ENCODE assay signal across 8 mouse cellular contexts in the genomic region with DNA sequence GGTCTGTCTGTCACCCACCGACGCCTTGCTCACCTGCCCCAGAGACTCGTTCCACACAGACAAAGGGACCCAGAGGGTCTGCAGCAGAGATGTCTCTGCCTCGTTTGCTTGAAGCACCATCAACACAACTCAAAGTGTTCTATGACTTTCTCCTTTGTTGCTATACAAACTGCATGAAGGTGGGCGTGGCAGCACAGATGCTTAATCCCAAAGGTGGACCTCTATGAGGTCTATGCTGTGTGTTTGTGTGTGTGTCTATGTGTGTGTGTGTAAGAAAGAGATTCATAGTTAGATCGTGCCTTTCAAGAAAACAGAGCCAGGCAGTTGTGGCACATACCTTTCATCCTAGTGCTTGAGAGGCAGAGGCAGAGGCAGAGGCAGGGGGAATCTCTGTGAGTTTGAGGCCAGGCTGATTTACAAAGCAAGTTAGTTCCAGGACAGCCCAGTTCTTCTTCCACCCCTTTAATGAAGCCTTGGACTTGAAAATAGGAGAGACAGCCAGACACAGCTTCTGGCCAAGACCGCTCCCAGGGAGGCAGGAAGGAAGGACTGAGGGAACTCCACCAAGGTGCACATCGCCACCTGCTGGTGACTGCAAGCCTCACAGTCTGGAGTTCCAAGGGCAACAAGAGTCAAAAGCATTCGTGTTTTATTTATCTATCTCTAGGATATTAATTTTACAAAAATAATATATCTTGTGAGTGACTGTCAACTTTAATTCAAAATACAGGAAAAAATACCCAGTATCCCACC. TPM values are rescaled to one million over a fixed set of nuclear protein-coding genes. Genes with fewer than 3 reads are reported as not detected.
DNase-seq lines count a peak whose midpoint lies in the region; ATAC-seq lines count a peak whose summit lies in the region.

No protein-coding gene starts in this region.

- no peaks in the 10 kb centered on the region for H3K36me3 ChIP-seq in hindbrain, embryonic 10.5 days
- no peaks in the 10 kb centered on the region for H3K36me3 ChIP-seq in hindbrain, embryonic 12.5 days
- no peaks in the 10 kb centered on the region for H3K36me3 ChIP-seq in intestine, embryonic 16.5 days (ENCODE audit: control insufficient read depth, insufficient read depth, low read length)
- no peaks in the 10 kb centered on the region for H3K36me3 ChIP-seq in splenic B cell, adult 2 months (ENCODE audit: control insufficient read depth, insufficient read depth, low read length, poor library complexity, severe bottlenecking)

- no peak overlapping the region for H3K9ac ChIP-seq in hindbrain, embryonic 12.5 days
- H3K9ac ChIP-seq in intestine, embryonic 16.5 days (ENCODE audit: low read depth, low read length): peak overlapping the region; percentile 31; the same call in 1 of the 2 replicates

- H3K9me3 ChIP-seq in hindbrain, embryonic 10.5 days: no peaks in the 10 kb centered on the region
- no peaks in the 10 kb centered on the region for H3K9me3 ChIP-seq in hindbrain, embryonic 12.5 days (replicated peaks)
- no peaks in the 10 kb centered on the region for H3K9me3 ChIP-seq in intestine, embryonic 16.5 days (ENCODE audit: control insufficient read depth, low read length)

- H3K27me3 ChIP-seq in hindbrain, embryonic 10.5 days (ENCODE audit: insufficient read depth, poor library complexity, severe bottlenecking): no peaks in the 10 kb centered on the region
- peaks cover under 1% of the 10 kb centered on the region; the same call in 1 of the 2 replicates for H3K27me3 ChIP-seq in hindbrain, embryonic 12.5 days
- H3K27me3 ChIP-seq in intestine, embryonic 16.5 days (replicated peaks; ENCODE audit: control insufficient read depth, insufficient read depth, low read length): no peaks in the 10 kb centered on the region
- no peaks in the 10 kb centered on the region for H3K27me3 ChIP-seq in splenic B cell, adult 2 months (ENCODE audit: control insufficient read depth, insufficient read depth, low read length, poor library complexity, severe bottlenecking)

- WGBS in hindbrain, embryonic 10.5 days: 32% methylated on average over 9 of the region's 9 CpGs
- WGBS in hindbrain, embryonic 12.5 days: 31% methylated on average over 9 of the region's 9 CpGs
- WGBS in intestine, embryonic 16.5 days: 29% methylated on average over 9 of the region's 9 CpGs

- ATAC-seq in hindbrain, embryonic 12.5 days (ENCODE audit: low FRiP score): no peak
- peak; percentile 59 for ATAC-seq in intestine, embryonic 16.5 days
- ATAC-seq in monocyte, adult 5-6 weeks (replicated peaks; ENCODE audit: insufficient number of reproducible peaks, low FRiP score, low TSS enrichment, poor library complexity, severe bottlenecking): peak; percentile 88

- peaks cover 6% of the 10 kb centered on the region; the same call in 1 of the 2 replicates for H3K4me1 ChIP-seq in hindbrain, embryonic 10.5 days (replicated peaks)
- 0 out of 2 replicates have a peak, but pooled peaks cover 6% of the 10 kb centered on the region for H3K4me1 ChIP-seq in hindbrain, embryonic 12.5 days
- peaks cover 4% of the 10 kb centered on the region; the same call in 1 of the 2 replicates for H3K4me1 ChIP-seq in intestine, embryonic 16.5 days (ENCODE audit: control insufficient read depth, insufficient read depth, low read length)

- no peak overlapping the region for H3K27ac ChIP-seq in hindbrain, embryonic 10.5 days
- H3K27ac ChIP-seq in hindbrain, embryonic 12.5 days: no peak overlapping the region
- H3K27ac ChIP-seq in intestine, embryonic 16.5 days (ENCODE audit: low read length): no peak overlapping the region

- peak overlapping the region; percentile 14; the same call in 1 of the 2 replicates for H3K4me3 ChIP-seq in hindbrain, embryonic 10.5 days
- no peak overlapping the region for H3K4me3 ChIP-seq in hindbrain, embryonic 12.5 days
- no peak overlapping the region for H3K4me3 ChIP-seq in intestine, embryonic 16.5 days (ENCODE audit: low read length)

- intact Hi-C loops in left cerebral cortex, postnatal 36 days (cut with DNase I): loop anchor here (5.0 kb wide), 1 partner anchor 34 kb away; no protein-coding TSS in a partner anchor

- H3K4me2 ChIP-seq in hindbrain, embryonic 12.5 days (replicated peaks): no peak overlapping the region
- no peak overlapping the region for H3K4me2 ChIP-seq in intestine, embryonic 16.5 days (ENCODE audit: low read depth, low read length)

- DNase-seq in hindbrain, embryonic 10.5 days (ENCODE audit: low spot score): peak; percentile 86
- DNase-seq in cerebellum, postnatal 14 days: peak; percentile 91 to 94
- DNase-seq in gastrocnemius, postnatal 10 days: peak; percentile 93
- DNase-seq in left cerebral cortex, postnatal 36 days (ENCODE audit: low spot score in 2 of 2): peak; percentile 83 to 87
- peak; percentile 91 for DNase-seq in splenic B cell, adult 2 months (ENCODE audit: low read depth, low spot score)

RNA-seq across cellular contexts. Expression of gene Aldh2, which starts 8.1 kb away (rescaled TPM):
- 123 and 124 TPM in 2 replicates for polyA plus RNA-seq in hindbrain, embryonic 10.5 days (2016; fragmentation: Nextera tagmentation; extraction: Ambion mirVana)
- polyA plus RNA-seq in hindbrain, embryonic 12.5 days (2016; fragmentation: Nextera tagmentation; extraction: Ambion mirVana): 133 and 138 TPM in 2 replicates
- total RNA-seq in gastrocnemius, postnatal 10 days (2021): 100 to 1,000 TPM; 117 to 123 TPM
- polyA plus RNA-seq in intestine, embryonic 16.5 days (2015; fragmentation: Nextera tagmentation; extraction: Ambion mirVana): 236 TPM in 2 replicates
- total RNA-seq in left cerebral cortex, postnatal 36 days (2021): 100 to 1,000 TPM; 109 to 120 TPM
- total RNA-seq in monocyte, adult 5-6 weeks (2017): 233 to 306 TPM (median 259 TPM) in 3 replicates

RNA-seq across cellular contexts. Expression of gene Acad12, which starts 17.0 kb away (rescaled TPM):
- polyA plus RNA-seq in hindbrain, embryonic 10.5 days (2016; fragmentation: Nextera tagmentation; extraction: Ambion mirVana): 1.9 TPM in 2 replicates
- 2.2 and 2.5 TPM in 2 replicates for polyA plus RNA-seq in hindbrain, embryonic 12.5 days (2016; fragmentation: Nextera tagmentation; extraction: Ambion mirVana)
- 10 to 100 TPM; 10.1 to 10.3 TPM for total RNA-seq in gastrocnemius, postnatal 10 days (2021)
- 4.5 and 5.3 TPM in 2 replicates for polyA plus RNA-seq in intestine, embryonic 16.5 days (2015; fragmentation: Nextera tagmentation; extraction: Ambion mirVana)
- total RNA-seq in left cerebral cortex, postnatal 36 days (2021): 1 to 10 TPM; 5.4 to 6.6 TPM
- 0.10 to 6.7 TPM (median 0.96 TPM) in 3 replicates for total RNA-seq in monocyte, adult 5-6 weeks (2017)

RNA-seq across cellular contexts. Expression of gene Mapkapk5, which starts 56.0 kb away (rescaled TPM):
- polyA plus RNA-seq in hindbrain, embryonic 10.5 days (2016; fragmentation: Nextera tagmentation; extraction: Ambion mirVana): 48.8 and 53.9 TPM in 2 replicates
- 62.8 and 63.0 TPM in 2 replicates for polyA plus RNA-seq in hindbrain, embryonic 12.5 days (2016; fragmentation: Nextera tagmentation; extraction: Ambion mirVana)
- 10 to 100 TPM; 64.4 to 72.4 TPM for total RNA-seq in gastrocnemius, postnatal 10 days (2021)
- 47.3 and 48.0 TPM in 2 replicates for polyA plus RNA-seq in intestine, embryonic 16.5 days (2015; fragmentation: Nextera tagmentation; extraction: Ambion mirVana)
- 10 to 100 TPM; 59.5 to 67.7 TPM for total RNA-seq in left cerebral cortex, postnatal 36 days (2021)
- 129 to 201 TPM (median 159 TPM) in 3 replicates for total RNA-seq in monocyte, adult 5-6 weeks (2017)

RNA-seq across cellular contexts. Expression of gene Adam1a, which starts 56.4 kb away (rescaled TPM):
- 1.3 and 2.2 TPM in 2 replicates for polyA plus RNA-seq in hindbrain, embryonic 10.5 days (2016; fragmentation: Nextera tagmentation; extraction: Ambion mirVana)
- polyA plus RNA-seq in hindbrain, embryonic 12.5 days (2016; fragmentation: Nextera tagmentation; extraction: Ambion mirVana): 3.2 and 3.8 TPM in 2 replicates
- 1 to 10 TPM; 2.3 to 3.7 TPM for total RNA-seq in gastrocnemius, postnatal 10 days (2021)
- polyA plus RNA-seq in intestine, embryonic 16.5 days (2015; fragmentation: Nextera tagmentation; extraction: Ambion mirVana): 0.81 and 1.0 TPM in 2 replicates
- total RNA-seq in left cerebral cortex, postnatal 36 days (2021): 10 to 100 TPM in 1 of 2 experiments, 1 to 10 TPM in 1; 7.7 to 13.9 TPM
- total RNA-seq in monocyte, adult 5-6 weeks (2017): 4.0 to 6.5 TPM (median 4.4 TPM) in 3 replicates

RNA-seq across cellular contexts. Expression of gene Gm42878, which starts 56.4 kb away (rescaled TPM):
- polyA plus RNA-seq in hindbrain, embryonic 10.5 days (2016; fragmentation: Nextera tagmentation; extraction: Ambion mirVana): not detected in 2 replicates
- not detected in 2 replicates for polyA plus RNA-seq in hindbrain, embryonic 12.5 days (2016; fragmentation: Nextera tagmentation; extraction: Ambion mirVana)
- not detected for total RNA-seq in gastrocnemius, postnatal 10 days (2021)
- polyA plus RNA-seq in intestine, embryonic 16.5 days (2015; fragmentation: Nextera tagmentation; extraction: Ambion mirVana): not detected in 2 replicates
- not detected for total RNA-seq in left cerebral cortex, postnatal 36 days (2021)
- not detected in 3 replicates for total RNA-seq in monocyte, adult 5-6 weeks (2017)
